In the genomic region with DNA sequence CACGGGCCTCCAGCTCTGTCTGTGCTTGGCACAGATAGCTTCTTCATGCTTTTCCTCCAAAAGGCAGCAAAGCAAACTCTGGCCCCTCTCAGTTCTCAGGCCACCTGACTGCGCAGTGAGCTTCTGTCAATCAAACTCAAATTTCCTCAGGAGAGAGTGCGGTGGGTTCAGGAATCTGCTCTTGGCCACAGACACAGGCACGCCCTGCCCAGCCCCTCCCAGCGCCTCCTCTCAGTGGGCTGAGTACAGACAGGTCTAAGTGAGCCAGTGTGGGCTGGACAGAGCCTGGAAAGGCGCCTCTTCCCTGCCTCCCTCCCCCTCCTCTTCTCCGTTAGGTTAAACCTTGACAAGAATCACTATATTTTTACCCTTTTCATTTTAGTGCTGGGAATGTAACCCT, we compare ENCODE assay signal across 19 mouse cellular contexts. TPM values are rescaled to one million over a fixed set of nuclear protein-coding genes. Genes with fewer than 3 reads are reported as not detected.
DNase-seq lines count a peak whose midpoint lies in the region; ATAC-seq and TF ChIP-seq lines count a peak whose summit lies in the region.
"Had no signal": no experiment of that assay in that cellular context is flagged by ENCODE, and none has a peak within 500 bp of the region (broad histone marks: within the 10 kb centered on the region; RNA-seq: fewer than 3 reads in every experiment).

No protein-coding gene starts in this region.

- ATAC-seq in frontal cortex, adult (ENCODE audit: low TSS enrichment): peak; percentile 36; the same call in 1 of the 2 replicates
- no peak for ATAC-seq in liver, embryonic 12.5 days
- no peak for ATAC-seq in liver, postnatal 0 days
- peak; percentile 52; the same call in 1 of the 2 replicates for ATAC-seq in intestine, embryonic 16.5 days
- ATAC-seq: forebrain, embryonic 15.5 days; hindbrain, embryonic 16.5 days; inflammation-experienced regulatory T-cells, adult 6 months had no signal

- WGBS in liver, embryonic 12.5 days (ENCODE audit: insufficient replicate concordance): 79% methylated on average over 7 of the region's 7 CpGs
- WGBS in liver, postnatal 0 days (ENCODE audit: insufficient replicate concordance): 84% methylated on average over 7 of the region's 7 CpGs
- 75% methylated on average over 7 of the region's 7 CpGs for WGBS in intestine, embryonic 16.5 days

- H3K4me1 ChIP-seq in liver, embryonic 12.5 days: peaks cover 40% of the 10 kb centered on the region
- H3K4me1 ChIP-seq in liver, postnatal 0 days (ENCODE audit: insufficient read depth): peaks cover 4% of the 10 kb centered on the region; the same call in 1 of the 2 replicates
- peaks cover 7% of the 10 kb centered on the region for H3K4me1 ChIP-seq in intestine, embryonic 16.5 days (ENCODE audit: control insufficient read depth, insufficient read depth, low read length)

- no peak for DNase-seq in frontal cortex, postnatal 10 days (ENCODE audit: low spot score in 2 of 2)
- no peak for DNase-seq in liver, postnatal 0 days
- DNase-seq in ES-CJ7 (ENCODE audit: low read depth, low spot score): peak; percentile 28
- DNase-seq in ovary, adult 18-20 months (ENCODE audit: low spot score): no peak
- no peak for DNase-seq in gastrocnemius, postnatal 25 days
- DNase-seq: adrenal gland, postnatal 14 days; cerebellum, adult 11-12 months; cerebellum, adult 9-10 months; cerebellum, postnatal 36 days; gastrocnemius, postnatal 36 days; heart, adult 11 months; kidney, adult 2 months had no signal

- no peak overlapping the region for H3K4me3 ChIP-seq in liver, embryonic 12.5 days
- no peak overlapping the region for H3K4me3 ChIP-seq in liver, postnatal 0 days (ENCODE audit: low read depth, low read length)
- H3K4me3 ChIP-seq in intestine, embryonic 16.5 days (ENCODE audit: low read length): no peak overlapping the region
- H3K4me3 ChIP-seq: forebrain, embryonic 15.5 days; heart, embryonic 10.5 days had no signal

- 0 out of 2 replicates have a peak overlapping the region, but pooled peaks have one; percentile 37 for H3K27ac ChIP-seq in liver, embryonic 12.5 days
- no peak overlapping the region for H3K27ac ChIP-seq in liver, postnatal 0 days (ENCODE audit: low read depth)
- H3K27ac ChIP-seq in intestine, embryonic 16.5 days (ENCODE audit: low read length): no peak overlapping the region
- H3K27ac ChIP-seq: forebrain, embryonic 15.5 days; heart, embryonic 10.5 days had no signal

- H3K27me3 ChIP-seq in liver, embryonic 12.5 days (replicated peaks): no peaks in the 10 kb centered on the region
- H3K27me3 ChIP-seq in liver, postnatal 0 days (ENCODE audit: insufficient read depth, low read length): no peaks in the 10 kb centered on the region
- no peaks in the 10 kb centered on the region for H3K27me3 ChIP-seq in intestine, embryonic 16.5 days (replicated peaks; ENCODE audit: control insufficient read depth, insufficient read depth, low read length)
- H3K27me3 ChIP-seq: forebrain, embryonic 15.5 days had no signal

- no peak overlapping the region for H3K9ac ChIP-seq in liver, embryonic 12.5 days
- no peak overlapping the region for H3K9ac ChIP-seq in liver, postnatal 0 days (replicated peaks)
- H3K9ac ChIP-seq in intestine, embryonic 16.5 days (ENCODE audit: low read depth, low read length): no peak overlapping the region
- H3K9ac ChIP-seq: forebrain, embryonic 15.5 days had no signal

- H3K9me3 ChIP-seq in liver, embryonic 12.5 days (replicated peaks): no peaks in the 10 kb centered on the region
- H3K9me3 ChIP-seq in liver, postnatal 0 days (ENCODE audit: low read length): no peaks in the 10 kb centered on the region
- no peaks in the 10 kb centered on the region for H3K9me3 ChIP-seq in intestine, embryonic 16.5 days (ENCODE audit: control insufficient read depth, low read length)
- H3K9me3 ChIP-seq: forebrain, embryonic 15.5 days; heart, embryonic 10.5 days had no signal

- H3K4me2 ChIP-seq in liver, embryonic 12.5 days: no peak overlapping the region
- H3K4me2 ChIP-seq in liver, postnatal 0 days (ENCODE audit: low read depth, low read length): no peak overlapping the region
- no peak overlapping the region for H3K4me2 ChIP-seq in intestine, embryonic 16.5 days (ENCODE audit: low read depth, low read length)
- H3K4me2 ChIP-seq: forebrain, embryonic 15.5 days had no signal

- no peak for TF ChIP-seq EP300 in liver, postnatal 0 days (IDR thresholded peaks at IDR 0.05; ENCODE audit: low read depth)

- no peak for TF ChIP-seq CTCF in liver, postnatal 0 days (IDR thresholded peaks at IDR 0.05; ENCODE audit: low read depth)

- H3K36me3 ChIP-seq in liver, embryonic 12.5 days: peaks cover 55% of the 10 kb centered on the region
- H3K36me3 ChIP-seq in liver, postnatal 0 days (replicated peaks; ENCODE audit: insufficient read depth, low read length): peaks cover 30% of the 10 kb centered on the region
- peaks cover 9% of the 10 kb centered on the region for H3K36me3 ChIP-seq in intestine, embryonic 16.5 days (ENCODE audit: control insufficient read depth, insufficient read depth, low read length)

RNA-seq across cellular contexts. Expression of gene Ttpal, which starts 5.9 kb away (rescaled TPM):
- 18.2 and 20.4 TPM in 2 replicates for polyA plus RNA-seq in liver, embryonic 12.5 days (2016; fragmentation: Nextera tagmentation; extraction: Ambion mirVana)
- polyA plus RNA-seq in liver, postnatal 0 days (2015; fragmentation: Nextera tagmentation; extraction: Ambion mirVana): 6.7 and 9.5 TPM in 2 replicates
- polyA plus RNA-seq in intestine, embryonic 16.5 days (2015; fragmentation: Nextera tagmentation; extraction: Ambion mirVana): 22.2 and 22.9 TPM in 2 replicates
- total RNA-seq in gastrocnemius, postnatal 25 days (2021): 1 to 10 TPM; 4.8 to 5.6 TPM

RNA-seq across cellular contexts. Expression of gene Serinc3, which starts 36.9 kb away (rescaled TPM):
- 127 and 132 TPM in 2 replicates for polyA plus RNA-seq in liver, embryonic 12.5 days (2016; fragmentation: Nextera tagmentation; extraction: Ambion mirVana)
- 79.9 and 92.7 TPM in 2 replicates for polyA plus RNA-seq in liver, postnatal 0 days (2015; fragmentation: Nextera tagmentation; extraction: Ambion mirVana)
- 55.4 and 57.1 TPM in 2 replicates for polyA plus RNA-seq in intestine, embryonic 16.5 days (2015; fragmentation: Nextera tagmentation; extraction: Ambion mirVana)
- 100 to 1,000 TPM in 1 of 2 experiments, 10 to 100 TPM in 1; 97.5 to 115 TPM for total RNA-seq in gastrocnemius, postnatal 25 days (2021)

RNA-seq across cellular contexts. Expression of gene Pkig, which starts 50.2 kb away (rescaled TPM):
- 133 and 134 TPM in 2 replicates for polyA plus RNA-seq in liver, embryonic 12.5 days (2016; fragmentation: Nextera tagmentation; extraction: Ambion mirVana)
- 84.9 and 85.0 TPM in 2 replicates for polyA plus RNA-seq in liver, postnatal 0 days (2015; fragmentation: Nextera tagmentation; extraction: Ambion mirVana)
- polyA plus RNA-seq in intestine, embryonic 16.5 days (2015; fragmentation: Nextera tagmentation; extraction: Ambion mirVana): 115 and 122 TPM in 2 replicates
- 10 to 100 TPM; 72.1 to 93.5 TPM for total RNA-seq in gastrocnemius, postnatal 25 days (2021)

Comparison
In these comparisons a context has a peak if more than half of its experiments do, and no peak if none do; other contexts are left out.
1. ATAC-seq: peak in frontal cortex, adult (single experiment) and intestine, embryonic 16.5 days (single experiment); none in liver, embryonic 12.5 days (single experiment) and liver, postnatal 0 days (single experiment).